Mouse (Mus musculus): ENCODE data around the gene Gm266. TPM values are rescaled to one million over a fixed set of nuclear protein-coding genes. Genes with fewer than 3 reads are reported as not detected.

Gm266 gene
- total and polyA plus RNA-seq, 3 experiments: not detected

DNA sequence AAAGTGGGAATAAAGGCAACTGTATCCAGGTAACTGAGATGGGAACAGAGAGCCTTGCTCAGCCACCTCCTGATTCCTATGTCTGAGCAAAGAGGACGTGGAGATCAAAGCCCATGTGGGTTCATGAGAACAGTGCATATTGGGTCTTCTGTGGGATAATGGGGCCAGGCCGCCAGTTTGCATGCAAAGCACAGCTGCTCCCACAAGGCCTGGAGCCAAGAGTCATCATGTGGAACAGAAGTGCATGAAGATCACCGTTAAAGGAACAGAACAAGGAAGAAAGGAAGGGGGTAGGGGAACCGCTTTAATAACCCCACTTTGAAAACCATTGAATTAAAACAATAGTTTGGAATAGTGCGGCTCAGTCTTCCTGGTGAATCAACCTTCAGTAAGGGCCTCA is 12.7 kb downstream of the Gm266 start:
- no peak for TF ChIP-seq ELF1 (IDR thresholded peaks at IDR 0.05; ENCODE audit: low read depth, low read length)
- no peak for TF ChIP-seq USF2 (conservative IDR thresholded peaks at IDR 0.05; ENCODE audit: low read depth, low read length)
- TF ChIP-seq GABPA (IDR thresholded peaks at IDR 0.05; ENCODE audit: insufficient replicate concordance, low read depth, low read length): no peak
- no peak for TF ChIP-seq KAT2A (IDR thresholded peaks at IDR 0.05; ENCODE audit: insufficient replicate concordance, low read length)
- no peak for TF ChIP-seq MEF2A (IDR thresholded peaks at IDR 0.05; ENCODE audit: borderline replicate concordance, low read depth, low read length)
- no peak for TF ChIP-seq USF1 (IDR thresholded peaks at IDR 0.05; ENCODE audit: low read depth, low read length)
- TF ChIP-seq POLR2AphosphoS2 (IDR thresholded peaks at IDR 0.05; ENCODE audit: low read depth, low read length): no peak
- TF ChIP-seq NELFE (IDR thresholded peaks at IDR 0.05; ENCODE audit: low read depth, low read length): no peak
- no peak for TF ChIP-seq RAD21 (IDR thresholded peaks at IDR 0.05; ENCODE audit: low read depth, low read length)
- TF ChIP-seq UBTF (IDR thresholded peaks at IDR 0.05; ENCODE audit: low read depth, low read length): no peak
- TF ChIP-seq ZC3H11A (IDR thresholded peaks at IDR 0.05; ENCODE audit: low read depth, low read length): no peak
- TF ChIP-seq NRF1 (IDR thresholded peaks at IDR 0.05; ENCODE audit: low read depth, low read length): no peak
- TF ChIP-seq CTCF (conservative IDR thresholded peaks at IDR 0.05 in 1 of 2, IDR thresholded peaks at IDR 0.05 in 1 of 2; ENCODE audit: low read depth in 2 of 2, low read length in 2 of 2): no peak
- no peak for TF ChIP-seq JUND (conservative IDR thresholded peaks at IDR 0.05; ENCODE audit: low read depth, low read length)
- TF ChIP-seq MAX (IDR thresholded peaks at IDR 0.05; ENCODE audit: low read length): no peak
- TF ChIP-seq PAX5 (IDR thresholded peaks at IDR 0.05; ENCODE audit: low read length): no peak
- no peak for TF ChIP-seq MAZ (IDR thresholded peaks at IDR 0.05; ENCODE audit: low read depth, low read length)
- TF ChIP-seq ZNF384 (IDR thresholded peaks at IDR 0.05; ENCODE audit: low read depth, low read length): no peak
- H3K4me2 ChIP-seq (ENCODE audit: insufficient read depth, low read depth, poor library complexity, severe bottlenecking): no peak overlapping the region
- no peak overlapping the region for H3K27ac ChIP-seq (ENCODE audit: insufficient read depth, low read depth)
- H3K4me3 ChIP-seq (replicated peaks in 1 of 3; ENCODE audit: low read depth in 2 of 3, low read length in 2 of 3, poor library complexity in 1 of 3): no peak overlapping the region
- H3K79me2 ChIP-seq (replicated peaks; ENCODE audit: control insufficient read depth, extremely low read depth, insufficient read depth, poor library complexity, severe bottlenecking): no peaks in the 10 kb centered on the region
- no peak overlapping the region for H3K9ac ChIP-seq (ENCODE audit: insufficient read depth, low read depth)
- dilution Hi-C loops (cut with MboI; ENCODE audit: extremely low pct_ligation_motif_present, extremely low pct_unique_long_range_greater_than_20kb, low sequenced_read_pairs) (no loop called here), in situ Hi-C loops (cut with MboI; ENCODE audit: low pct_ligation_motif_present, low pct_unique_long_range_greater_than_20kb, low sequenced_read_pairs) (no loop called here)
- DNase-seq (ENCODE audit: extremely low read depth): no peak
- H3K36me3 ChIP-seq (replicated peaks in 1 of 2; ENCODE audit: control insufficient read depth in 1 of 2, insufficient read depth in 1 of 2, low read length in 1 of 2): no peaks in the 10 kb centered on the region
- peaks cover 10% of the 10 kb centered on the region for H3K9me3 ChIP-seq (replicated peaks; ENCODE audit: low read length)
- H3K4me1 ChIP-seq (ENCODE audit: control insufficient read depth in 1 of 2, insufficient read depth in 2 of 2): peaks cover 9 to 21% of the 10 kb centered on the region in 2 experiments
- peaks cover 8% of the 10 kb centered on the region for H3K27me3 ChIP-seq (replicated peaks)

DNA sequence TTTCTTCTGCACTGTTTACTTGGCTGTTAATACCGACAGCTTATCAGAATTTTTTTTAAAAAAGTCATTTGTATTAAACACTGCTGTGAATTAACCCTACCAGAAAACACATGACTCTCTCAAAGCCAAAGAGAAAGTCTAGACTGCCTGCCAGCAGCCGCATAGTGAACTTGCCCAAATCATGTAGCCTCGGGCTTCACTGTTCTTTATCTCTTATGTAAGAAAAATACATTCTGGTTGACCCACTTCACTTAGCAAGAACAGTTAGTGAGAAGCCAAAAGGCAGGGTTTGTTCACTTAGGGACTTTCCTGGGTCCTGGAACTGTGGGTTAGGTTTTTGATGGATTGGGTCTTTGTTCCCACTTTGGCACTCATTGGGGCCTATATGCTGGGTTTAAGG is 13.9 kb downstream of the Gm266 start:
- no peak for DNase-seq (ENCODE audit: extremely low read depth)
- H3K9me3 ChIP-seq (replicated peaks; ENCODE audit: low read length): no peaks in the 10 kb centered on the region
- H3K36me3 ChIP-seq (replicated peaks in 1 of 2; ENCODE audit: control insufficient read depth in 1 of 2, insufficient read depth in 1 of 2, low read length in 1 of 2): no peaks in the 10 kb centered on the region
- H3K79me2 ChIP-seq (replicated peaks; ENCODE audit: control insufficient read depth, extremely low read depth, insufficient read depth, poor library complexity, severe bottlenecking): no peaks in the 10 kb centered on the region
- peaks cover 8% of the 10 kb centered on the region for H3K27me3 ChIP-seq (replicated peaks)
- dilution Hi-C loops (cut with MboI; ENCODE audit: extremely low pct_ligation_motif_present, extremely low pct_unique_long_range_greater_than_20kb, low sequenced_read_pairs): no loop called here
- H3K4me3 ChIP-seq (replicated peaks in 1 of 3; ENCODE audit: low read depth in 2 of 3, low read length in 2 of 3, poor library complexity in 1 of 3): no peak overlapping the region
- H3K4me2 ChIP-seq (ENCODE audit: insufficient read depth, low read depth, poor library complexity, severe bottlenecking): no peak overlapping the region
- H3K27ac ChIP-seq (ENCODE audit: insufficient read depth, low read depth): no peak overlapping the region
- in situ Hi-C loops (cut with MboI; ENCODE audit: low pct_ligation_motif_present, low pct_unique_long_range_greater_than_20kb, low sequenced_read_pairs): no loop called here
- no peak for TF ChIP-seq POLR2AphosphoS2 (IDR thresholded peaks at IDR 0.05; ENCODE audit: low read depth, low read length)
- no peak for TF ChIP-seq POLR2A (IDR thresholded peaks at IDR 0.05; ENCODE audit: low read depth, low read length)
- no peak for TF ChIP-seq MAFK (IDR thresholded peaks at IDR 0.05; ENCODE audit: insufficient replicate concordance, low read length)
- no peak for TF ChIP-seq JUND (conservative IDR thresholded peaks at IDR 0.05; ENCODE audit: low read depth, low read length)
- TF ChIP-seq MEF2A (IDR thresholded peaks at IDR 0.05; ENCODE audit: borderline replicate concordance, low read depth, low read length): no peak
- no peak for TF ChIP-seq RCOR1 (conservative IDR thresholded peaks at IDR 0.05; ENCODE audit: low read depth, low read length)
- TF ChIP-seq MAX (IDR thresholded peaks at IDR 0.05; ENCODE audit: low read length): no peak
- TF ChIP-seq UBTF (IDR thresholded peaks at IDR 0.05; ENCODE audit: low read depth, low read length): no peak
- TF ChIP-seq E2F4 (IDR thresholded peaks at IDR 0.05; ENCODE audit: insufficient replicate concordance, low read depth, low read length): no peak
- no peak for TF ChIP-seq TCF12 (IDR thresholded peaks at IDR 0.05; ENCODE audit: low read depth, low read length)
- H3K9ac ChIP-seq (ENCODE audit: insufficient read depth, low read depth): no peak overlapping the region
- H3K4me1 ChIP-seq (ENCODE audit: control insufficient read depth in 1 of 2, insufficient read depth in 2 of 2): peaks cover 9 to 21% of the 10 kb centered on the region in 2 experiments
